Mouse (Mus musculus) embryo, embryonic 9.5 days (tissue): Measurements from ENCODE around the gene Brcc3.

Experiments
- DNase-seq: peaks from one replicate; pipeline ENCODE4 v3.0.0-alpha.2; 2017; ENCODE audit errors: extremely low spot score

The Brcc3 gene

GRCm38 (mm10) chrX:75415936-75416785 is at the start of gene Brcc3, which contains the start of the genes Cmc4 and Mtcp1:
TSS of gene Brcc3 (plus strand) at chrX:75416628.
TSS of gene Cmc4 (minus strand) at chrX:75416584.
TSS of gene Mtcp1 (minus strand) at chrX:75416588.
- DNase-seq, result peak; percentile 82

- DNase-seq, result no peak
Observed at GRCm38 (mm10) chrX:75370197-75370596, 46.2 kb upstream of the Brcc3 start.

- no peak for DNase-seq
Observed at GRCm38 (mm10) chrX:75372666-75373425, 43.6 kb upstream of the Brcc3 start.

GRCm38 (mm10) chrX:75376815-75377214 is 39.6 kb upstream of the Brcc3 start:
- DNase-seq, result no peak

GRCm38 (mm10) chrX:75381176-75381575 is 35.3 kb upstream of the Brcc3 start:
- DNase-seq, result no peak

- no peak for DNase-seq
Observed at GRCm38 (mm10) chrX:75381699-75382098, 34.7 kb upstream of the Brcc3 start.

GRCm38 (mm10) chrX:75382195-75382771 is 34.1 kb upstream of the Brcc3 start, which contains the start of the genes Fundc2 and F8:
TSS of gene Fundc2 (plus strand) at chrX:75382399.
TSS of gene F8 (minus strand) at chrX:75382615.
- DNase-seq, result peak; percentile 81

GRCm38 (mm10) chrX:75399471-75399870 is 17.0 kb upstream of the Brcc3 start:
- no peak for DNase-seq

- no peak for DNase-seq
Observed at GRCm38 (mm10) chrX:75402668-75403067, 13.8 kb upstream of the Brcc3 start.

- DNase-seq, result no peak
Observed at GRCm38 (mm10) chrX:75403350-75403749, 13.1 kb upstream of the Brcc3 start.

- no peak for DNase-seq
Observed at GRCm38 (mm10) chrX:75409711-75410110, 6.7 kb upstream of the Brcc3 start.

- DNase-seq, result no peak
Observed at GRCm38 (mm10) chrX:75454597-75454996, 38.2 kb downstream of the Brcc3 start.

- DNase-seq, result peak; percentile 72
Observed at GRCm38 (mm10) chrX:75475182-75475644, 58.8 kb downstream of the Brcc3 start.

GRCm38 (mm10) chrX:75489886-75490285 is 73.5 kb downstream of the Brcc3 start:
- no peak for DNase-seq
